In the genomic region with DNA sequence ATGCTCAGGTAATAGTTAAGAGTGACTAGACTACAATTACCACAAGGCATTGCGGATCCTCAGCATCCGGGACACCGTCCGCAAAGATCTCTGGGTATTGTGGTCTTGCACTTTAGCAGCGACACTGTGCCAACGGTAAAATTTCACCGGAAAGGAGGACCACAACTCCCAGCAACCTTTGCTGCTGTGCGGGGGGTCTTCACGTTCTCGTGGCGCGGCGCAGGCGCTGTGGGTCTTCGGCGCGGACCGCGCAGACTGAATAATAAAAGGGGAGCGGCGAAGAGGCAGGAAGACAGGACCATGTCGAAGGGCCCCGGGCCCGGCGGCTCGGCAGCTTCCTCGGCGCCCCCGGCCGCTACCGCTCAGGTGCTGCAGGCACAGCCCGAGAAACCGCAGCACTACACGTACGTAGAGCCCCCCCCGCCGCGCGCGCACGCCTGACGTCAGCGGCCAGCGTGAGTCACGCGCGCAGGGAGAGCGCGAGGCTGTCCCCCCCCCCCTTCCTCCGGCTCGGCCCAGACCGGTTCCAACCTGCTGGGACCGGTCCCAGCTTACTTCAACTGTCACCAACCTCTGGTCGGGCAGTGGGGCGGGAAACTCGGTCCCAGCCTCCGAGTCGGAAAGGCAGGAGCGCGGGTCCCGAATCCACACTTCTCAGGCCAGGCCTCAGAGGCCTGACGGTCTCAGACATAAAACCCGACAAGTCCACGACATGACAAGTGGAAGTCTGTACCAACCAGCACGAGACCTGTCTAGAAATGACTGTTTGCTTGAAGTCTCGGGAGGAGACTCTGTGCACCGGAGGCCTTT, we compare ENCODE assay signal across 8 mouse cellular contexts. TPM values are rescaled to one million over a fixed set of nuclear protein-coding genes. Genes with fewer than 3 reads are reported as not detected.
DNase-seq lines count a peak whose midpoint lies in the region; ATAC-seq and TF ChIP-seq lines count a peak whose summit lies in the region.

A gene (plus strand): TSS at position 235 of the 810 bp plus-strand sequence.

- H3K27ac ChIP-seq in forebrain, embryonic 10.5 days: peak within 1 kb of the TSS; percentile 99
- H3K27ac ChIP-seq in heart, embryonic 15.5 days: peak within 1 kb of the TSS; percentile 100
- H3K27ac ChIP-seq in liver, embryonic 14.5 days: peak within 1 kb of the TSS; percentile 97
- peak within 1 kb of the TSS; percentile 97 for H3K27ac ChIP-seq in neural tube, embryonic 11.5 days (ENCODE audit: low read depth, low read length)
- peak within 1 kb of the TSS; percentile 99 for H3K27ac ChIP-seq in stomach, postnatal 0 days (replicated peaks)

- peak; percentile 94 to 96 for DNase-seq in CD8-positive naive resting alpha-beta T cell, adult 2 months (ENCODE audit: low read depth in 2 of 2, low spot score in 2 of 2)
- DNase-seq in c-Kit-positive CD71-negative TER-119-negative erythroid progenitor cells, embryonic 14.5 days (ENCODE audit: low read depth): peak; percentile 93
- peak; percentile 99 for DNase-seq in forebrain, embryonic 10.5 days (ENCODE audit: extremely low spot score, low spot score)
- peak; percentile 97 to 99 for DNase-seq in kidney, postnatal 25 days
- peak; percentile 95 to 96 (median 96) for DNase-seq in liver, embryonic 14.5 days (ENCODE audit: low read depth in 3 of 3, low spot score in 3 of 3)
- peak; percentile 97 for DNase-seq in neural tube, embryonic 11.5 days (ENCODE audit: low spot score)
- peak; percentile 97 for DNase-seq in stomach, postnatal 0 days (ENCODE audit: low spot score)

- H3K9me3 ChIP-seq in forebrain, embryonic 10.5 days: no peaks in the 10 kb centered on the region
- H3K9me3 ChIP-seq in heart, embryonic 15.5 days (replicated peaks): no peaks in the 10 kb centered on the region
- no peaks in the 10 kb centered on the region for H3K9me3 ChIP-seq in liver, embryonic 14.5 days (ENCODE audit: control insufficient read depth, low read length)
- H3K9me3 ChIP-seq in neural tube, embryonic 11.5 days (ENCODE audit: control insufficient read depth, low read length): no peaks in the 10 kb centered on the region
- H3K9me3 ChIP-seq in stomach, postnatal 0 days (ENCODE audit: control insufficient read depth, low read length): no peaks in the 10 kb centered on the region

- H3K4me2 ChIP-seq in heart, embryonic 15.5 days: peak within 1 kb of the TSS; percentile 82
- peak within 1 kb of the TSS; percentile 100 for H3K4me2 ChIP-seq in liver, embryonic 14.5 days (ENCODE audit: low read depth)
- peak within 1 kb of the TSS; percentile 89 for H3K4me2 ChIP-seq in neural tube, embryonic 11.5 days (ENCODE audit: low read depth)
- H3K4me2 ChIP-seq in stomach, postnatal 0 days (replicated peaks; ENCODE audit: low read depth): peak within 1 kb of the TSS; percentile 74

- WGBS in forebrain, embryonic 10.5 days: under 1% methylated on average over 67 of the region's 67 CpGs
- WGBS in heart, embryonic 15.5 days: under 1% methylated on average over 61 of the region's 67 CpGs
- under 1% methylated on average over 64 of the region's 67 CpGs for WGBS in liver, embryonic 14.5 days (ENCODE audit: insufficient replicate concordance)
- under 1% methylated on average over 62 of the region's 67 CpGs for WGBS in neural tube, embryonic 11.5 days
- under 1% methylated on average over 66 of the region's 67 CpGs for WGBS in stomach, postnatal 0 days

- TF ChIP-seq CTCF in liver, embryonic 14.5 days (IDR thresholded peaks at IDR 0.05; ENCODE audit: low read depth): no peak
- TF ChIP-seq CTCF in stomach, postnatal 0 days (IDR thresholded peaks at IDR 0.05; ENCODE audit: low read depth): no peak

- H3K36me3 ChIP-seq in forebrain, embryonic 10.5 days (replicated peaks): peaks cover 35% of the 10 kb centered on the region
- H3K36me3 ChIP-seq in heart, embryonic 15.5 days: 0 out of 2 replicates have a peak, but pooled peaks cover 12% of the 10 kb centered on the region
- H3K36me3 ChIP-seq in liver, embryonic 14.5 days (replicated peaks; ENCODE audit: control insufficient read depth, insufficient read depth, low read depth): no peaks in the 10 kb centered on the region; the same call in 1 of the 2 replicates
- H3K36me3 ChIP-seq in neural tube, embryonic 11.5 days (ENCODE audit: control insufficient read depth, insufficient read depth, low read length): no peaks in the 10 kb centered on the region
- no peaks in the 10 kb centered on the region for H3K36me3 ChIP-seq in stomach, postnatal 0 days (ENCODE audit: control insufficient read depth, insufficient read depth, low read length)

- H3K9ac ChIP-seq in heart, embryonic 15.5 days: peak within 1 kb of the TSS; percentile 95
- peak within 1 kb of the TSS; percentile 100 for H3K9ac ChIP-seq in liver, embryonic 14.5 days (replicated peaks)
- H3K9ac ChIP-seq in neural tube, embryonic 11.5 days (ENCODE audit: low read length): peak within 1 kb of the TSS; percentile 98
- peak within 1 kb of the TSS; percentile 89 for H3K9ac ChIP-seq in stomach, postnatal 0 days (ENCODE audit: low read length)

- ATAC-seq in heart, embryonic 15.5 days (replicated peaks; ENCODE audit: insufficient number of reproducible peaks, insufficient read depth, low FRiP score, low read depth): peak; percentile 95
- ATAC-seq in liver, embryonic 14.5 days (ENCODE audit: insufficient read depth): peak; percentile 92
- peak; percentile 91 for ATAC-seq in neural tube, embryonic 11.5 days (ENCODE audit: insufficient read depth, low FRiP score, low TSS enrichment)
- peak; percentile 93 for ATAC-seq in stomach, postnatal 0 days (ENCODE audit: low FRiP score, low TSS enrichment)

- no peaks in the 10 kb centered on the region for H3K27me3 ChIP-seq in forebrain, embryonic 10.5 days (ENCODE audit: poor library complexity, severe bottlenecking)
- H3K27me3 ChIP-seq in heart, embryonic 15.5 days: no peaks in the 10 kb centered on the region
- H3K27me3 ChIP-seq in liver, embryonic 14.5 days (ENCODE audit: control insufficient read depth, insufficient read depth, low read length): no peaks in the 10 kb centered on the region
- H3K27me3 ChIP-seq in neural tube, embryonic 11.5 days (ENCODE audit: control insufficient read depth, insufficient read depth, low read length): no peaks in the 10 kb centered on the region
- no peaks in the 10 kb centered on the region for H3K27me3 ChIP-seq in stomach, postnatal 0 days (ENCODE audit: control insufficient read depth, insufficient read depth, low read length)

- peak within 1 kb of the TSS; percentile 83 for H3K4me3 ChIP-seq in forebrain, embryonic 10.5 days
- H3K4me3 ChIP-seq in heart, embryonic 15.5 days: peak within 1 kb of the TSS; percentile 89
- H3K4me3 ChIP-seq in liver, embryonic 14.5 days (ENCODE audit: insufficient read depth in 1 of 2, low read depth in 2 of 2, low read length in 2 of 2): peak within 1 kb of the TSS; percentile 71 to 85
- peak within 1 kb of the TSS; percentile 79 for H3K4me3 ChIP-seq in neural tube, embryonic 11.5 days (ENCODE audit: low read depth, low read length)
- peak within 1 kb of the TSS; percentile 76 for H3K4me3 ChIP-seq in stomach, postnatal 0 days (ENCODE audit: low read depth, low read length)

- TF ChIP-seq EP300 in liver, embryonic 14.5 days (IDR thresholded peaks at IDR 0.05; ENCODE audit: low read depth): peak; percentile 92
- TF ChIP-seq EP300 in stomach, postnatal 0 days (optimal IDR thresholded peaks at IDR 0.05): peak; percentile 86

- H3K4me1 ChIP-seq in forebrain, embryonic 10.5 days: peaks cover 34% of the 10 kb centered on the region
- peaks cover 24% of the 10 kb centered on the region for H3K4me1 ChIP-seq in heart, embryonic 15.5 days (replicated peaks)
- H3K4me1 ChIP-seq in liver, embryonic 14.5 days (replicated peaks; ENCODE audit: control insufficient read depth in 2 of 2, insufficient read depth in 2 of 2, low read length in 1 of 2): peaks cover 10 to 30% of the 10 kb centered on the region in 2 experiments
- peaks cover 9% of the 10 kb centered on the region for H3K4me1 ChIP-seq in neural tube, embryonic 11.5 days (ENCODE audit: control insufficient read depth, insufficient read depth, low read length)
- H3K4me1 ChIP-seq in stomach, postnatal 0 days (replicated peaks; ENCODE audit: control insufficient read depth, insufficient read depth): peaks cover 3% of the 10 kb centered on the region

RNA-seq across cellular contexts. Expression of the gene that starts here (rescaled TPM):
- polyA plus RNA-seq in forebrain, embryonic 10.5 days (2016; fragmentation: Nextera tagmentation; extraction: Ambion mirVana): 48.4 and 48.9 TPM in 2 replicates
- polyA plus RNA-seq in heart, embryonic 15.5 days (2015; fragmentation: Nextera tagmentation; extraction: Ambion mirVana): 19.5 and 27.3 TPM in 2 replicates
- polyA plus RNA-seq in liver, embryonic 14.5 days (2012; rRNA removed): 10.4 and 12.1 TPM in 2 replicates
- 6.4 and 7.9 TPM in 2 replicates for polyA plus RNA-seq in liver, embryonic 14.5 days (2014; fragmentation: Nextera tagmentation; extraction: Ambion mirVana)
- polyA plus RNA-seq in neural tube, embryonic 11.5 days (2014; fragmentation: Nextera tagmentation; extraction: Ambion mirVana): 30.3 and 34.4 TPM in 2 replicates
- 8.3 and 9.1 TPM in 2 replicates for polyA plus RNA-seq in stomach, postnatal 0 days (2015; fragmentation: Nextera tagmentation; extraction: Ambion mirVana)

Comparison
In these comparisons a context has a peak if more than half of its experiments do, and no peak if none do; other contexts are left out.
1. Peak in every context shown above with its lines: DNase-seq, ATAC-seq, H3K4me3 ChIP-seq and H3K27ac ChIP-seq.